Mouse (Mus musculus) embryonic facial prominence, embryonic 12.5 days (tissue): Measurements from ENCODE around the gene Rab5b. TPM values are rescaled to one million over a fixed set of nuclear protein-coding genes. Genes with fewer than 3 reads are reported as not detected.
A peak's percentile ranks its signal among the peaks of the same experiment; 100 is the strongest.

ENCODE experiments used
- ATAC-seq: fragments of 200-750 bp; cut with Nextera tagmentation; 2 replicates; pipeline ENCODE4 v1.8.0; 2017; ENCODE audit not compliant: insufficient number of reproducible peaks, insufficient read depth, low FRiP score, low TSS enrichment
- H3K27ac ChIP-seq: fragments of 300-500 bp; sonication (generic); 2 replicates; pipeline ENCODE4 v1.5.1; 2016; ENCODE audit warnings: mild to moderate bottlenecking
- H3K27me3 ChIP-seq: fragments of 300-500 bp; sonication (generic); 2 replicates; pipeline ENCODE4 v1.6.1; 2016; ENCODE audit warnings: mild to moderate bottlenecking, moderate library complexity
- H3K36me3 ChIP-seq: fragments of 300-500 bp; sonication (generic); 2 replicates; pipeline ENCODE4 v1.6.1; 2016; ENCODE audit warnings: mild to moderate bottlenecking
- H3K4me1 ChIP-seq: fragments of 300-500 bp; sonication (generic); 2 replicates; pipeline ENCODE4 v1.6.1; 2016
- H3K4me2 ChIP-seq: fragments of 300-500 bp; sonication (generic); replicated peaks from 2 replicates; pipeline ENCODE4 v1.6.1; 2016; ENCODE audit warnings: mild to moderate bottlenecking, moderate library complexity
- H3K4me3 ChIP-seq: fragments of 300-500 bp; sonication (generic); 2 replicates; pipeline ENCODE4 v1.5.1; 2016; ENCODE audit warnings: mild to moderate bottlenecking
- H3K9ac ChIP-seq: fragments of 300-500 bp; sonication (generic); 2 replicates; pipeline ENCODE4 v1.6.1; 2016; ENCODE audit warnings: mild to moderate bottlenecking, moderate library complexity
- H3K9me3 ChIP-seq: fragments of 300-500 bp; sonication (generic); 2 replicates; pipeline ENCODE4 v1.6.1; 2016; ENCODE audit warnings: mild to moderate bottlenecking, moderate library complexity
- WGBS: fragments of 180-500 bp; shearing (Covaris S2); methylation state at CpG from one replicate; pipeline ENCODE4 v1.1.7; 2016; 5-methylcytosine and 5-hydroxymethylcytosine counted together
- polyA plus RNA-seq: library from polyadenylated mRNA; unstranded; fragments of >200 nt; fragmentation: Nextera tagmentation; extraction: Ambion mirVana; gene quantifications from 2 replicates; pipeline ENCODE4 v1.2.1, GENCODE M21; 2016

Gene Rab5b
- polyA plus RNA-seq, 1 experiment from 2014 or later, result 85.6 TPM

GRCm38 (mm10) chr10:128662465-128662864, 33.6 kb downstream of the Rab5b start:
- no peaks in the 10 kb centered on the region for H3K9me3 ChIP-seq
- no peak overlapping the region for H3K4me3 ChIP-seq
- H3K4me2 ChIP-seq, result no peak overlapping the region
- no peak overlapping the region for H3K9ac ChIP-seq
- ATAC-seq, result no peak
- no peaks in the 10 kb centered on the region for H3K27me3 ChIP-seq
- H3K4me1 ChIP-seq, result no peaks in the 10 kb centered on the region
- no peak overlapping the region for H3K27ac ChIP-seq
- no peaks in the 10 kb centered on the region for H3K36me3 ChIP-seq

GRCm38 (mm10) chr10:128659490-128659889, 36.6 kb downstream of the Rab5b start:
- 48% methylated on average over 9 of the region's 9 CpGs for WGBS
- H3K27me3 ChIP-seq, result no peaks in the 10 kb centered on the region
- no peak for ATAC-seq
- no peaks in the 10 kb centered on the region for H3K9me3 ChIP-seq
- no peaks in the 10 kb centered on the region for H3K4me1 ChIP-seq
- H3K27ac ChIP-seq, result no peak overlapping the region
- H3K9ac ChIP-seq, result no peak overlapping the region
- H3K4me3 ChIP-seq, result no peak overlapping the region
- no peak overlapping the region for H3K4me2 ChIP-seq
- H3K36me3 ChIP-seq, result no peaks in the 10 kb centered on the region

GRCm38 (mm10) chr10:128657844-128658243, 38.2 kb downstream of the Rab5b start:
- no peak for ATAC-seq
- no peaks in the 10 kb centered on the region for H3K9me3 ChIP-seq
- H3K4me1 ChIP-seq, result no peaks in the 10 kb centered on the region
- H3K27me3 ChIP-seq, result no peaks in the 10 kb centered on the region
- no peak overlapping the region for H3K4me2 ChIP-seq
- H3K36me3 ChIP-seq, result no peaks in the 10 kb centered on the region
- H3K4me3 ChIP-seq, result no peak overlapping the region
- WGBS, result 56% methylated on average over 9 of the region's 9 CpGs
- H3K9ac ChIP-seq, result no peak overlapping the region
- H3K27ac ChIP-seq, result no peak overlapping the region

- Histone ChIP-seq H3K4me3 (no peak overlapping the region), H3K9me3 (no peaks in the 10 kb centered on the region), H3K36me3 (no peaks in the 10 kb centered on the region), H3K9ac (no peak overlapping the region), H3K27me3 (no peaks in the 10 kb centered on the region), H3K27ac (no peak overlapping the region), H3K4me1 (no peaks in the 10 kb centered on the region), H3K4me2 (no peak overlapping the region)
- no peak for ATAC-seq
- 88% methylated on average over 1 of the region's 1 CpGs for WGBS
These were observed 39.3 kb downstream of the Rab5b start for GRCm38 (mm10) chr10:128656731-128657130.

- no peak overlapping the region for H3K27ac ChIP-seq
- H3K4me2 ChIP-seq, result no peak overlapping the region
- no peak for ATAC-seq
- no peak overlapping the region for H3K9ac ChIP-seq
- no peak overlapping the region for H3K4me3 ChIP-seq
- no peaks in the 10 kb centered on the region for H3K27me3 ChIP-seq
- H3K9me3 ChIP-seq, result no peaks in the 10 kb centered on the region
- no peaks in the 10 kb centered on the region for H3K4me1 ChIP-seq
- WGBS, result 83% methylated on average over 3 of the region's 3 CpGs
- no peaks in the 10 kb centered on the region for H3K36me3 ChIP-seq
These were observed 40.8 kb downstream of the Rab5b start for GRCm38 (mm10) chr10:128655254-128655653.

- Histone ChIP-seq H3K4me2 (no peak overlapping the region), H3K9me3 (no peaks in the 10 kb centered on the region), H3K9ac (no peak overlapping the region), H3K27ac (no peak overlapping the region), H3K27me3 (no peaks in the 10 kb centered on the region), H3K4me1 (no peaks in the 10 kb centered on the region), H3K4me3 (no peak overlapping the region), H3K36me3 (no peaks in the 10 kb centered on the region)
- no peak for ATAC-seq
- 58% methylated on average over 4 of the region's 4 CpGs for WGBS
These were observed 42.2 kb downstream of the Rab5b start for GRCm38 (mm10) chr10:128653866-128654265.

GRCm38 (mm10) chr10:128646139-128647089, 49.6 kb downstream of the Rab5b start:
- Histone ChIP-seq H3K4me1 (peaks cover 19% of the 10 kb centered on the region), H3K4me2 (peak overlapping the region; percentile 58), H3K27ac (peak overlapping the region; percentile 62), H3K9me3 (no peaks in the 10 kb centered on the region), H3K9ac (peak overlapping the region; percentile 47), H3K36me3 (peaks cover under 1% of the 10 kb centered on the region; the same call in 1 of the 2 replicates), H3K27me3 (no peaks in the 10 kb centered on the region), H3K4me3 (peak overlapping the region; percentile 48)
- 5% methylated on average over 10 of the region's 13 CpGs for WGBS
- peak; percentile 61; the same call in 1 of the 2 replicates for ATAC-seq

- Histone ChIP-seq H3K9me3 (no peaks in the 10 kb centered on the region), H3K36me3 (peaks cover 10% of the 10 kb centered on the region)
- peak; percentile 75 for ATAC-seq
These were observed 50.7 kb downstream of the Rab5b start, which contains the start of gene Ikzf4 for GRCm38 (mm10) chr10:128645111-128646011. Gene Ikzf4 (minus strand): TSS chr10:128645991.

GRCm38 (mm10) chr10:128642749-128643148, 53.3 kb downstream of the Rab5b start:
- Histone ChIP-seq H3K27ac (no peak overlapping the region), H3K9ac (no peak overlapping the region), H3K4me1 (peaks cover 19% of the 10 kb centered on the region), H3K4me2 (no peak overlapping the region), H3K36me3 (peaks cover 25% of the 10 kb centered on the region), H3K27me3 (no peaks in the 10 kb centered on the region), H3K4me3 (no peak overlapping the region), H3K9me3 (no peaks in the 10 kb centered on the region)
- 81% methylated on average over 6 of the region's 6 CpGs for WGBS
- ATAC-seq, result no peak

More at GRCm38 (mm10) chr10:128645111-128646011, 50.7 kb downstream of the Rab5b start, which contains the start of gene Ikzf4:
- 2% methylated on average over 36 of the region's 36 CpGs for WGBS
- no peaks in the 10 kb centered on the region for H3K27me3 ChIP-seq
- H3K27ac ChIP-seq, result peak within 1 kb of the TSS; percentile 62
- H3K9ac ChIP-seq, result peak within 1 kb of the TSS; percentile 47
- H3K4me2 ChIP-seq, result peak within 1 kb of the TSS; percentile 58
- H3K4me3 ChIP-seq, result peak within 1 kb of the TSS; percentile 48
- peaks cover 19% of the 10 kb centered on the region for H3K4me1 ChIP-seq

GRCm38 (mm10) chr10:128641871-128642270, 54.2 kb downstream of the Rab5b start:
- Histone ChIP-seq H3K4me3 (no peak overlapping the region), H3K4me2 (no peak overlapping the region), H3K9me3 (no peaks in the 10 kb centered on the region), H3K27ac (no peak overlapping the region), H3K9ac (no peak overlapping the region), H3K36me3 (peaks cover 25% of the 10 kb centered on the region), H3K27me3 (no peaks in the 10 kb centered on the region), H3K4me1 (peaks cover 14% of the 10 kb centered on the region)
- ATAC-seq, result no peak
- WGBS, result 75% methylated on average over 7 of the region's 7 CpGs

GRCm38 (mm10) chr10:128640891-128641290, 55.2 kb downstream of the Rab5b start:
- no peak overlapping the region for H3K9ac ChIP-seq
- peaks cover 7% of the 10 kb centered on the region for H3K4me1 ChIP-seq
- ATAC-seq, result no peak
- no peak overlapping the region for H3K4me2 ChIP-seq
- H3K27me3 ChIP-seq, result no peaks in the 10 kb centered on the region
- WGBS, result 90% methylated on average over 15 of the region's 15 CpGs
- no peaks in the 10 kb centered on the region for H3K9me3 ChIP-seq
- no peak overlapping the region for H3K27ac ChIP-seq
- H3K4me3 ChIP-seq, result no peak overlapping the region
- peaks cover 33% of the 10 kb centered on the region for H3K36me3 ChIP-seq
